Mouse (Mus musculus): ENCODE data around the gene Pdk3. TPM values are rescaled to one million over a fixed set of nuclear protein-coding genes. Genes with fewer than 3 reads are reported as not detected.

Pdk3 gene
- polyA plus RNA-seq, 1 experiment from 2014 or later: 101 TPM

DNA sequence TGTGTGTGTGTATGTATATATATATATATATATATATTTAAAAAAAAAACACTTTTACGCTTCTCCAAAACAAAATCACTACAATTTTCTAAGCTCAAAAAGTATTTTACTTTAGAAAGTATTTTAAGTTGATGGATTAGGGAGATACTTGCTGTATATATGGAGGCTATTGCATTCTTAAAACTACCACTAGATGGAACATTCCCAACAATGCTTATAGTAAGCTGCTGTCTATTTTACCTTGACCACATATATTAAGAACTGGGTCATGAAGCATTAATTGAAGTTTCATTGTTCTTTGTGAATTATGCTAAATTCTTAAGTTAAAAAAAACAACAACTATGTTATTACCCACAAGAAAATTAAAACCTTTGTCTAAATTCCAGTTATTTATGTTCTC, 24.0 kb downstream of the Pdk3 start:
- H3K4me1 ChIP-seq (ENCODE audit: control insufficient read depth, insufficient read depth, low read length): no peaks in the 10 kb centered on the region
- no peak overlapping the region for H3K4me2 ChIP-seq (ENCODE audit: low read depth, low read length)
- WGBS: 93% methylated on average over 1 of the region's 1 CpGs
- H3K36me3 ChIP-seq (ENCODE audit: control insufficient read depth, insufficient read depth): no peaks in the 10 kb centered on the region
- no peak for ATAC-seq (replicated peaks; ENCODE audit: extremely low read depth, insufficient read depth, low FRiP score)
- no peaks in the 10 kb centered on the region for H3K9me3 ChIP-seq (replicated peaks; ENCODE audit: control insufficient read depth, low read length)
- no peaks in the 10 kb centered on the region for H3K27me3 ChIP-seq (ENCODE audit: control insufficient read depth, insufficient read depth, low read length)
- H3K4me3 ChIP-seq (ENCODE audit: low read length): no peak overlapping the region
- no peak overlapping the region for H3K9ac ChIP-seq (ENCODE audit: low read length)
- H3K27ac ChIP-seq (ENCODE audit: low read length): no peak overlapping the region

DNA sequence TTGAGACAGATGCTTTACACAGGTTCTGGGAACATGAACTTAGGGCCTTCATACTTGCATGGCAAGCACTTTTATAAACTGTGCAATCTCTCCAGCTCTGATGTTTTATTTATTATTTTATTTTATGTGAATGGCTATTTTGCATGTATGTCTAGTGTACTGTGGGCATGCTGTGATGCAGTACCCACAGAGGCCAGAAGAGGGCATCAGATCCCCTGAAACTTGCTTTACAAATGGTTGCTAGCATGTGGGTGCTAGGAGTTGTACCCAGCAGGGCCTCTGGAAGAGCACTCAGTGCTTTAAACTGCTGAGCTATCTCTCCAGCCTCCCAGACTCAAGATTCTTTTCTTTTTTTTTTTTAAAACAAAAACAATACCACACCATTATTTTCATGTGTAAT, 38.8 kb downstream of the Pdk3 start:
- no peaks in the 10 kb centered on the region for H3K4me1 ChIP-seq (ENCODE audit: control insufficient read depth, insufficient read depth, low read length)
- ATAC-seq (replicated peaks; ENCODE audit: extremely low read depth, insufficient read depth, low FRiP score): no peak
- H3K9me3 ChIP-seq (replicated peaks; ENCODE audit: control insufficient read depth, low read length): no peaks in the 10 kb centered on the region
- no peak overlapping the region for H3K9ac ChIP-seq (ENCODE audit: low read length)
- H3K36me3 ChIP-seq (ENCODE audit: control insufficient read depth, insufficient read depth): no peaks in the 10 kb centered on the region
- no peak overlapping the region for H3K27ac ChIP-seq (ENCODE audit: low read length)
- H3K27me3 ChIP-seq (ENCODE audit: control insufficient read depth, insufficient read depth, low read length): no peaks in the 10 kb centered on the region
- H3K4me2 ChIP-seq (ENCODE audit: low read depth, low read length): no peak overlapping the region
- H3K4me3 ChIP-seq (ENCODE audit: low read length): no peak overlapping the region

DNA sequence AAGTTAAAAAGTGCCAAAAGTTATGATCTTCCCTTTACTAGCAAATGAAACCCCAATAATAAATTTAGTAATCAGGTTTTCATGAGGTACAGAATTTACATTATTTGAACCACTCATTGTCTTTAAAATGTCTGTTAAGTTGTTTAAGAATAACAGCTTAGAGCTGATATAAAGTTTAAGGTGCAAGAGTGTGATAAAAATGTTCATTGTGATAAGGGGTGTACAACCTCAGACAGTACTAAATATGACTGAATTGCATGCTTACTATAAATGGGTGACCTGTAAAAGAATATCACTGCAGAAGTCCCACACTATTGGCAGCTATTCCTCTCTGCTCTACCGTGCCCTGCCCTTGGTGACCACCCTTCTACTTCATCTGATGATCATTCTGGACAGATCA, 42.4 kb downstream of the Pdk3 start:
- Histone ChIP-seq H3K36me3 (ENCODE audit: control insufficient read depth, insufficient read depth) (no peaks in the 10 kb centered on the region), H3K27ac (ENCODE audit: low read length) (no peak overlapping the region), H3K27me3 (ENCODE audit: control insufficient read depth, insufficient read depth, low read length) (no peaks in the 10 kb centered on the region), H3K9ac (ENCODE audit: low read length) (no peak overlapping the region), H3K4me1 (ENCODE audit: control insufficient read depth, insufficient read depth, low read length) (no peaks in the 10 kb centered on the region), H3K4me2 (ENCODE audit: low read depth, low read length) (no peak overlapping the region), H3K9me3 (replicated peaks; ENCODE audit: control insufficient read depth, low read length) (no peaks in the 10 kb centered on the region), H3K4me3 (ENCODE audit: low read length) (no peak overlapping the region)
- no peak for ATAC-seq (replicated peaks; ENCODE audit: extremely low read depth, insufficient read depth, low FRiP score)
- WGBS: 60% methylated on average over 1 of the region's 1 CpGs

DNA sequence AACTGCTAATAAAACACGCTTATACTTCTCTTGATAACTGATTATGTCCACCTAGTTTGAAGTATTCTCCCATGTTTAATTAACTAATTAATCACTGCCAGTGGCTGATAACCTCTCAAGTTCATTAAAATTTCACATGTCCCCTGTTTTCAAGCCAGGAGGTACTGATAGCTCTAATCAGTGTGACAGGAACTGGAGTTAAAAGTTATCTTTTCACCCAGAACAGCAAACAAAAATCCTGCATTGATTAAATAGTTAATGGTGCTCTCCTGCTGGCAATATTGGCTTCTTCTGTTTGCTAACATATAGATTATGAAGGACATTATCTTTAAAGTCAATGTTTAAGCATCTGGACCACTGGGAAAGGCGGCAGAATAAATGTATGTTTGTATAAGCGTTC, 71.2 kb downstream of the Pdk3 start:
- 73% methylated on average over 3 of the region's 3 CpGs for WGBS
- no peak for ATAC-seq (replicated peaks; ENCODE audit: extremely low read depth, insufficient read depth, low FRiP score)
- no peaks in the 10 kb centered on the region for H3K36me3 ChIP-seq (ENCODE audit: control insufficient read depth, insufficient read depth)
- H3K9ac ChIP-seq (ENCODE audit: low read length): no peak overlapping the region
- no peak overlapping the region for H3K27ac ChIP-seq (ENCODE audit: low read length)
- no peaks in the 10 kb centered on the region for H3K9me3 ChIP-seq (replicated peaks; ENCODE audit: control insufficient read depth, low read length)
- no peaks in the 10 kb centered on the region for H3K4me1 ChIP-seq (ENCODE audit: control insufficient read depth, insufficient read depth, low read length)
- no peak overlapping the region for H3K4me3 ChIP-seq (ENCODE audit: low read length)
- no peak overlapping the region for H3K4me2 ChIP-seq (ENCODE audit: low read depth, low read length)
- peaks cover 6% of the 10 kb centered on the region for H3K27me3 ChIP-seq (ENCODE audit: control insufficient read depth, insufficient read depth, low read length)

DNA sequence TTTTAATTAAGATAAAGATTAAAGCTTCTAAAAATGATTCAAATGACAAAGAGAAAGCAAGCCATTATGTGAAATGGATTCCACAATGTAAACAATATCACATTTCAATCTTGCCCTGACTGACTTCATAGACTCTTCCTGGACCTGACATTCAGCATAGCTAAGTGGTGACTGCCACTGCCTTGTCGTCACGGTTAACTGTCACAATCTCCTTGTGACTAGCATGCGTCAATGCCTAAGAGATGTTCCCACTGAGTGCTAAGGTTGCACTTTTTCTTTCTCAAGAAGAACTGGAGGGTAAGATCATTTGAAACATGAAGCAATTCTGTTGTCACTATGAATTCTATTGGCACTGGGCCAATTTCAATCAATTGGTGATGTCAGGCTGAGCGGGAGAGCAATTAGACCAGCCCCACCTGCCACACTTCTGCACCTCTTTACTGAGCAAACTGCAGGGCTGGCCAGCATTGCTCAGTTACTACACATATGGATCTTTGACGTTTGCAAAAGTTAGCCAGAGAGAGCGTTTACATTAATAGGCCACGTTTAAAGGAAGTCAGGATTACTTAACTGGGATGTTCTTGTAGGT, 75.0 kb downstream of the Pdk3 start:
- no peak for ATAC-seq (replicated peaks; ENCODE audit: extremely low read depth, insufficient read depth, low FRiP score)
- no peaks in the 10 kb centered on the region for H3K4me1 ChIP-seq (ENCODE audit: control insufficient read depth, insufficient read depth, low read length)
- no peak overlapping the region for H3K4me3 ChIP-seq (ENCODE audit: low read length)
- 55% methylated on average over 7 of the region's 7 CpGs for WGBS
- H3K9me3 ChIP-seq (replicated peaks; ENCODE audit: control insufficient read depth, low read length): peaks cover 3% of the 10 kb centered on the region; the same call in 1 of the 2 replicates
- no peak overlapping the region for H3K27ac ChIP-seq (ENCODE audit: low read length)
- H3K36me3 ChIP-seq (ENCODE audit: control insufficient read depth, insufficient read depth): no peaks in the 10 kb centered on the region
- H3K27me3 ChIP-seq (ENCODE audit: control insufficient read depth, insufficient read depth, low read length): peaks cover 6% of the 10 kb centered on the region
- H3K4me2 ChIP-seq (ENCODE audit: low read depth, low read length): no peak overlapping the region
- H3K9ac ChIP-seq (ENCODE audit: low read length): no peak overlapping the region

DNA sequence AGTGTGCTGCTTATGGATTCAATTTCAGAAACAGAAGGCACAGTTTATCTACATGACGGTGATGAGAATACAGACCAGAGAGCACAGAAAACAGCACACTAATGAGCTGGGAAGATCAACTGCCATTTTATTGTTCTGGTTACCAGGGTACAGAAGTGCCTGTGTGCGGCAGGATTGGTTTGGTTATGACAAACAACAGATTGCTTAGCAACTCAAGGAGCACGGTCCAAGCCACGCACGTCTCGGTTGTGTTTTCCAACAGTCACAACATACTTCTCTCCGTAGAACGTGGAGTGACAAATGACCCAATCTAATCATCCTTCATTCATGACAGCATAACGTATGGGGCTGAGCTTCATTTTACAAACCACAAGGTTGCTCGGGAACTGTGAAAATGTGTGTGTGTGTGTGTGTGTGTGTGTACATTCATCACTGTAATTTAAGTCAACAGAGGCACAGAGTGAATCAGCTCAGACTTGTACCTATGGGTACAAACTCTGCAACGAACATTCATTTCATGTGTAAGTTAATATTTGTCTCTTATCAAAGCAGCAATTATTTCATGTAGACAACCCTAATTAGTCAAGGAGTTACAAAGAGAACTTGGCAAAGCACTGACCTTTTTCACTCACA, 76.7 kb downstream of the Pdk3 start:
- H3K4me3 ChIP-seq (ENCODE audit: low read length): no peak overlapping the region
- H3K4me1 ChIP-seq (ENCODE audit: control insufficient read depth, insufficient read depth, low read length): no peaks in the 10 kb centered on the region
- H3K9ac ChIP-seq (ENCODE audit: low read length): no peak overlapping the region
- no peaks in the 10 kb centered on the region for H3K36me3 ChIP-seq (ENCODE audit: control insufficient read depth, insufficient read depth)
- H3K9me3 ChIP-seq (replicated peaks; ENCODE audit: control insufficient read depth, low read length): peaks cover 3% of the 10 kb centered on the region; the same call in 1 of the 2 replicates
- ATAC-seq (replicated peaks; ENCODE audit: extremely low read depth, insufficient read depth, low FRiP score): no peak; the same call in 1 of the 2 replicates
- no peak overlapping the region for H3K27ac ChIP-seq (ENCODE audit: low read length)
- no peak overlapping the region for H3K4me2 ChIP-seq (ENCODE audit: low read depth, low read length)
- WGBS: 57% methylated on average over 11 of the region's 11 CpGs
- H3K27me3 ChIP-seq (ENCODE audit: control insufficient read depth, insufficient read depth, low read length): peaks cover 6% of the 10 kb centered on the region

DNA sequence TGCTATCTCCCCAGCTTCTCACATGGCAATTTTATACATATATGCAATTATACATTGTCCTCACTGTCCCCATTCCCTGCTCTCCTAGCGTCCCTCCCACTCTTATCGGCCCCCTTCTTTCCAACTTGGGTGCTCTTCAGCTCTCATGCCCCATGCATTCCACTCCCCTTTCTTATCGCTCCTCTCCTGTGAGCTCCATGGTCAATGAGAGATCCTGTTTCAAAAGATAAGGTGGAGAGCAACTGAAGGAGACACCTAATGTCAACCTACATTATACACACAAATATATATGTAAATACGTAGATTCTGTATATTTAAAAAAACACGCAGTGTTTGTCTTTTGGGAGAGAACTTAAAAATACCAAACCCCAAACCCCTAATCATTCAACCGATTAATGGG, 81.4 kb downstream of the Pdk3 start:
- 73% methylated on average over 6 of the region's 6 CpGs for WGBS
- Histone ChIP-seq H3K4me2 (ENCODE audit: low read depth, low read length) (no peak overlapping the region), H3K36me3 (ENCODE audit: control insufficient read depth, insufficient read depth) (no peaks in the 10 kb centered on the region), H3K4me1 (ENCODE audit: control insufficient read depth, insufficient read depth, low read length) (no peaks in the 10 kb centered on the region), H3K9ac (ENCODE audit: low read length) (no peak overlapping the region), H3K9me3 (replicated peaks; ENCODE audit: control insufficient read depth, low read length) (peaks cover 3% of the 10 kb centered on the region; the same call in 1 of the 2 replicates), H3K27me3 (ENCODE audit: control insufficient read depth, insufficient read depth, low read length) (no peaks in the 10 kb centered on the region; the same call in 1 of the 2 replicates), H3K4me3 (ENCODE audit: low read length) (no peak overlapping the region), H3K27ac (ENCODE audit: low read length) (no peak overlapping the region)
- ATAC-seq (replicated peaks; ENCODE audit: extremely low read depth, insufficient read depth, low FRiP score): no peak

DNA sequence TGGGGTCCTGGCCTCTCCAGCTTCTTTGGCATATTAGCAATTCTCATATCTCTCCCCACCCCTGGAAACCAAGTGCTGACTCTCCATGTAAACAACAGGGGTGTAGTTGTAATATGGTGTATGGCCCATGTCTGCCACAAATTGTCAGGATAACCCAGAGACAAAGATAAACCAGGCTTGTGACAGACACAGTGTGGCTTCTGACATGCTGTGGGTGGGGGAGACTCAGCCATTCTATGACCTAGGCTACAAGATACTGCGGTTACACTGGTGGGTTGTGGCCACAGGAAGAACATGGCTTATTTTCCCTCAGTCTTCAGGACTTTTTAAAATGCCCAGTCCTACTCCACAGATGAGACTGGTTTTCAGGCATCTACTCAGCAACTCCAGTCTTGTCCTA, 82.8 kb downstream of the Pdk3 start:
- Histone ChIP-seq H3K4me2 (ENCODE audit: low read depth, low read length) (no peak overlapping the region), H3K4me1 (ENCODE audit: control insufficient read depth, insufficient read depth, low read length) (no peaks in the 10 kb centered on the region), H3K27me3 (ENCODE audit: control insufficient read depth, insufficient read depth, low read length) (no peaks in the 10 kb centered on the region; the same call in 1 of the 2 replicates), H3K9me3 (replicated peaks; ENCODE audit: control insufficient read depth, low read length) (peaks cover 3% of the 10 kb centered on the region; the same call in 1 of the 2 replicates), H3K36me3 (ENCODE audit: control insufficient read depth, insufficient read depth) (no peaks in the 10 kb centered on the region), H3K9ac (ENCODE audit: low read length) (no peak overlapping the region), H3K27ac (ENCODE audit: low read length) (no peak overlapping the region), H3K4me3 (ENCODE audit: low read length) (no peak overlapping the region)
- no peak for ATAC-seq (replicated peaks; ENCODE audit: extremely low read depth, insufficient read depth, low FRiP score)
- WGBS: 90% methylated on average over 1 of the region's 1 CpGs

DNA sequence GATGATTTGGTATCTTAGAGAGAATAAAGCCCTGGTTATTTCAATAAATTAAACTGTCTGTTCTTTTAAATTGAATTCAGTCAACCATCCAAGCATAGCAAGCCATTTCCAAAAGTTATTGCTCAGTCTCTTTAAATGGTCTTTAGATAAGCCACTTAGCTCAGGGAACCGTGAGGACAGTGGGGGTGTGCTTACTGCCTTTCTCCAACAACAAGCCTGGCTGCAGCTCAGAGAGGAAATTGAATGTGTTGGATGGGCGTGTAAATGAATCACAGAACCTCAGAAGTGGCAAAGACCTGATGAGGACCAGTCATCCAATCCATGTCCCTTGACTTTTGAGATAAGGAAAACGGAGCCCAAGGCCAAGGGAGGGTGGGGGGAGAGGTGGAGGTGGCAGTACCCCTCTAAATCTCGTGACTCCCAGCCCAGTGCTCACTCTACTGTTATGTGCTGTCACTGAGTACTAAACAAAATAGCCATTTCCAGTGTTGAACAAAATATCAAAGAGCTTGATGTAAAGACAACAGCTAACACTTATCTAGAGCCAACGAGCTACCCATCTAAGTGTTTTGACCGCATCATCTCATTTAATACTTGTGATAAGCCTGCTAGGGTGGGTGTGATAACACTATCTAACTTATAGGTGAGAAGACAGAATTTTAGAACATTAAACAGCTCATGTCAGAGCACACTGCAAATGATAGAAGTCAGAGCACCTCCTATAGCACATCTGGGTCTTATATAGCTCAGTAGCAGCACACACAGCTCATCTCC, 98.8 kb downstream of the Pdk3 start:
- H3K4me2 ChIP-seq (ENCODE audit: low read depth, low read length): no peak overlapping the region
- no peaks in the 10 kb centered on the region for H3K9me3 ChIP-seq (replicated peaks; ENCODE audit: control insufficient read depth, low read length)
- H3K4me3 ChIP-seq (ENCODE audit: low read length): no peak overlapping the region
- no peak overlapping the region for H3K27ac ChIP-seq (ENCODE audit: low read length)
- H3K36me3 ChIP-seq (ENCODE audit: control insufficient read depth, insufficient read depth): no peaks in the 10 kb centered on the region
- H3K9ac ChIP-seq (ENCODE audit: low read length): no peak overlapping the region
- ATAC-seq (replicated peaks; ENCODE audit: extremely low read depth, insufficient read depth, low FRiP score): no peak
- WGBS: 47% methylated on average over 6 of the region's 6 CpGs
- H3K4me1 ChIP-seq (ENCODE audit: control insufficient read depth, insufficient read depth, low read length): no peaks in the 10 kb centered on the region
- H3K27me3 ChIP-seq (ENCODE audit: control insufficient read depth, insufficient read depth, low read length): no peaks in the 10 kb centered on the region

Data from heart, embryonic 16.5 days (tissue).